Mouse (Mus musculus): ENCODE measurements around the gene Cyp39a1. TPM values are rescaled to one million over a fixed set of nuclear protein-coding genes. Genes with fewer than 3 reads are reported as not detected.

The Cyp39a1 gene
- total RNA-seq (2021): 10 to 100 TPM in 1 of 2 experiments, 1 to 10 TPM in 1; 8.0 to 10.7 TPM

DNA sequence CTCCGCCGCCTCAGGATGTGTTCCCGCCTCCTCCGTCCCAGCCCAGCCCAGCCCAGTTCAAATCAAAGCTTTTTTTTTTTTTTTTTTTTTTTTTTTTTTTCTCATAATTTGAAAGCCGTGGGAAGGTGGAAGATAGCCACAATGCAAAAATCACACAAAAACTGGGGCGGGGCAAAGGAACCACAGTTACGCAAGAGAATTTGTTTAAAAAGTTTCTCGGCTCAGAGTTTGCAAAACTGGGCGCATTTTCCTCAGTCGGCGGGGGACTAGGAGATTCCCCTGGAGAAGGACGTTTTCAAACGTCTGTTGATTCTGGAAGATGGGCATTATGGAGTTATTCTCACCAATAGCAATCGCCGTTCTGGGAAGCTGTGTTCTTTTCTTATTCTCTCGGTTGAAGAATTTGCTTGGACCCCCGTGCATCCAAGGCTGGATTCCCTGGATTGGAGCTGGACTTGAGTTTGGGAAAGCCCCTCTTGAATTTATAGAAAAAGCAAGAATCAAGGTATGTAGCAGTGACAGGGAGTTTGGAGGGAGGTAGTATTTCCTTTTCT is at the start of gene Cyp39a1:
Cyp39a1 (plus strand) TSS at position 136 of the 554 bp plus-strand sequence.
- intact Hi-C loops (cut with DNase I): no loop called here
- DNase-seq: no peak

GRCm38 (mm10) chr17:43619156-43619555 is 48.1 kb upstream of the Cyp39a1 start:
- no peak for DNase-seq
- intact Hi-C loops (cut with DNase I): no loop called here

DNA sequence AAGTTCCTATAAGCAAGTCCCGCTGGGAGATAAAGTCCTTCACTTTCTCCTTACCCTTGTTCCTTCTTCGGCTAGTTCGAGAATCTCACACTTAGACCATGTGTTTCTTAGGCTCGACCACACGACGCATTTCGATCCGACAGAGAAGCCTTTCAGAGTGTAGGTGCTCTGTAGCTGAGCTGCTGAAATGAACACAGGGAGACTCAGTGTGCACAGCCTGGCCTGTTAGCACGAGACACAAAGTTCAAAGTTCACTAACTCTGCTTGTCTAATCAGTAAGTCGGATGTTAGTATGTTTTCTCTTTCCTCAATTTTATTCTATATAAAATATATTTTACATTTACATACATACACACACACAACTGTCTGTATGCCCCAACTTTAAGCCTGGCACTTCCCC is 45.1 kb upstream of the Cyp39a1 start:
- intact Hi-C loops (cut with DNase I): no loop called here
- no peak for DNase-seq

DNA sequence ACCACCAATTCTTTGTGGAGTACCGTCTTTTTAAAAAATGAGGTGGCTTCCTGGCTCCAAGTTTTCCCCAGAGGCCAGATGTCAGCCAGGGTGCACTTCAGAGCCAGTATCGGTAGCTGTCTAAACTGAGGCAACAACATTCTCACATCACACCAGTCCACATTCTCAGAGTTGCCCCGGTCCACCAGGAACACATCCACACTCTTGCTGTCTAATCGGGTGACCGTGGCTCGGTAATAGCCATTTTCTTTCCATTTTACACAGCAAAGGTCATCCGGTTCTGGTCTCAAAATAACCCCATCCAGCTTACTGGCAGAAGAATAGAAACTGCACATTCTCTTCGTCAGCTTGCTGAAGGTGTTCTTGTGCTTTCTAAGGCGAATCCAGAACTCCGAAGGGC is 39.0 kb upstream of the Cyp39a1 start:
- intact Hi-C loops (cut with DNase I): no loop called here
- no peak for DNase-seq

DNA sequence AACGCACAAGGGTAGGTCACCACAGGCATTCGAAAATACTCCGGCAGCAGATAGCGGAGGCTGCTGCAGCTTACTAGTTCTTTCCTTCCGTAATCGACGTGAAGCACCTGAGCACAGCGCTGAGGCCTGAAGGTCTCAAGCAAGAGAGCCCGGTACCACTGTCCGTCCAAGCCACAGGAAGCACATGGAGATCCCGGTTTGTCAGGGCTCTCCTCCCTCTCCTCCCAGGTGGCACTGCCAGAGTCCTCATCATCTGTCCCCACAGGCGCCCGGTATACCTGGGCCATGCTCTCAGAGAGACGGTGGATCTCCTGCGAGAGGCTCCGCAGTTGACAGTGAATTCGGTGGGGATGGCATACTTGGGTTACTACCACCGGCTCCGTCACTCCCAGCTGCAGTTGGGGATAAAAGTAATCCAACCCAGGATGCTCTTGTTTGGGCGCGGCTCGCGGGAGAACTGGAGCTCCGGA is 38.2 kb upstream of the Cyp39a1 start:
- no peak for DNase-seq
- intact Hi-C loops (cut with DNase I): no loop called here

DNA sequence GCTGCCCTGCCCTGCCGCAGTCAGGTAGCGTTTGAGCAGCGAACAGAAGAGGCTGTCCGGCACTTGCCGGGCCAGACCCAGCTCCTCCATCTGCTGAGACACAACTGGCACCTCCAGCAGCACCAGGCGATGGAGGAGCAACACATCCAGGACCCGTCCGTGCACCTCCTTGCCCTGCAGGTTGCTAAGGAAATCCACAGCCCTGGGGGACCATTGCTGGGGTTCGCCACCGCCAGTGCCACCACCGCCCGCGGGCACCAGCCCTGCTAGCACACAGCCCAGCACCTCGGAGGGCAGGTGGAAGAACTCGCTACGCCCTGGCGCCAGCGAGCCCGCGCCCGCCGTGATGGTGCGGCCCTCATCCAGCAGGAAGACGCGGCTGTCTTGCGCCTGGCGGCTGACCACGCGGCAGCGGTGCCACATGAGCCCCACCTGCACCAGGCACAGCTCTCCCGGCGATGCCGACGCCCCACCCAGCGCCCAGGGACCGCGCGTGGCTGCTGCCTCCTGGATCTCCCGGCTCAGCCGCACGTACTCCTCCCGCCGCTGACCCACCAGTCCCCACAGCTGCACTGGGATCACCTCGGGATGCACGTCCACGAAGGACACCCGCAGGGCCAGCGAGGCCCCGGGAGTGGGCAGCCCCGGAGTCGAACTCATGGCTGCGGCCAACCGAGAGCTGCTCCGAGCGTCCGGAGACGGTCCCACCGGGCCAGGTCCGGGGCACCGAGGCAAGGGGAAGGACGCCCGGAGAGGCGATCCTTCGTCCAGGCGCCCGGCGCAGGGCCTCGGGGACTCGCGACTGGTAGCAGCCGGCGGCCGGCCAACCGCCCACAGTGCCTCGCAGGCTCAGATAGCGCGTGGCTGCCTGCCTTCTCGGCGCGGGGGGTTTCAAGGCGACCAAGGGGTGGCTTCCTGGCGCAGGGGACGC is 37.5 kb upstream of the Cyp39a1 start, which contains the start of gene Tdrd6:
Tdrd6 (minus strand) TSS at position 804 of the 931 bp plus-strand sequence.
- DNase-seq: peak in 1 of 2 experiments; percentile 16
- intact Hi-C loops (cut with DNase I): no loop called here

GRCm38 (mm10) chr17:43630427-43630760 is 36.8 kb upstream of the Cyp39a1 start:
- no peak for DNase-seq
- intact Hi-C loops (cut with DNase I): no loop called here

DNA sequence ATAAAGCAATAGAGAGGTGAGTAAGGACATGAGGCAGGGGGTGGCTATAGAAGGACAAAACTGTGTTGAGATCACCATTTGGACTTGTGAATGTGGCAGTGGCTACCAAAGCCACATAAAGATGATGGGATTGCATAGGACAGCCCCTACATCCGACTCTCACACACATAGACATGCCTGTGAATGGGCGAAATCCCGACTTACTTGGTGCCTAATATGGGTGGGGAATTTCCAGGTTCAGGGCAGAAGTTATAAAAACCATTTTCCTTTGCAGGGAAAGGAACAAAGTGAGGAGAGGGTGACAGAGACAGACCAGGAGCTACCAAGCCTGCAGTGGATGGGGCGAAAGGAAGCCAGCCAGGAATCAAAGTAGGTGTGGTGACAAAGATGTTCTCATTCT is 30.1 kb upstream of the Cyp39a1 start:
- intact Hi-C loops (cut with DNase I): no loop called here
- DNase-seq: no peak

GRCm38 (mm10) chr17:43640825-43641224 is 26.4 kb upstream of the Cyp39a1 start:
- intact Hi-C loops (cut with DNase I): no loop called here

DNA sequence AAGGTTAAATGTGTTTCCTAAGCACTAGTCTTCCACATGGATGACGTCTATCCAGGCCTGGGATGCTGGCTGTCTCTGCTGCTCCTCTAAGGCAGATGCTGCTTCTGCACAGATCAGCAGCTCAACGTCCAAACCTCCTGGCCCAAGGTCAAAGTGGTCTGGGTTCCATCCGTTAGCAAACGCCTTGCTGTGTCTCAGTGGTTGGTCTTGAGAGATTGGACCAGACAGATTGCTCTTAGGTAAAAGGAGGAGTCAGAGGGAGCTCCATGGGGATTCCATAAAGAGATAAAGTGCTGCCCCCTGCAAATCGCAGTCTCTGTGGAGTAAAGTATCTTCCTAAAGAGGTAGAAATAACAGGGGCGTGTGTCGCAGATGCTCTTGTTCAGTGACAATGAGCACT is 24.0 kb upstream of the Cyp39a1 start:
- intact Hi-C loops (cut with DNase I): no loop called here
- no peak for DNase-seq

More at GRCm38 (mm10) chr17:43640825-43641224, 26.4 kb upstream of the Cyp39a1 start:
- DNase-seq: no peak

DNA sequence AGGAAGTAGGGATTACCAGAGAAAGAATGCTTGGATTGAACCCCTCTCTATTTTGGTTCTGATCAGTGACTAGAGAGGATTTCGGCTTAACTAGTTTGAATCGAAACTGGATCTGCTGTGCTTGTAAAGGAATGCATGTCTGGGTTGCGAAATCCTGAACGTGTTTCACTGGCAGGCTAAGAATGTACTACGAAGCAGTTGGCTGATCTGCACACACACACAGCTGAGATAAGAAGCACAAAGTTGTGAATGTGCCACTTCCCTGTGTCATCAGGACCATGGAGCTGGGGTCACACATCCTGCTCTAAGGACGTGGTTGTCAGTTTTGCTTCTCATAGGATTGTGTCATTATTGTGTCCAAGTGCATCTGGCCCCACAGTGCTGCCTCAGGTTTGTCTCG is 22.9 kb upstream of the Cyp39a1 start:
- peak in 1 of 2 experiments; percentile 8 for DNase-seq
- intact Hi-C loops (cut with DNase I): no loop called here

DNA sequence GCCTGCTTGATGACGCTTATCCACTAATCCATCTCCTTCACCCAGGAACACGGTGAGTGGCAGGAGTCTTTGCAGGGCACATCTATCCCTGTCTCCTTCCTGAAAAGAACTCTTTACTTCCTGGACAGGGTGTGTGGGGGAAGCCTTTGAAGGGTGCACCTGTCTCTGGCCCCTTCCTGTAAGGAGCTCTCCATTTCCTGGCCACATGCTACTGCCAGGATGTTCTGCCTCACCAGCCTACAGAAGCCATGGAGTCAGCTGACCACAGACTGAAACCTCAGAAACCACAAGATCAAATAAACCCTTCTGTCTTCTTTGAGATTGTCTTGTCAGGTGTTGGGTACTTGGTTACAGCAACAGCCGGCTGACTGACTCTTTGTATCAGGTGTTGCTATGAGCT is 22.1 kb upstream of the Cyp39a1 start:
- intact Hi-C loops (cut with DNase I): no loop called here
- no peak for DNase-seq

DNA sequence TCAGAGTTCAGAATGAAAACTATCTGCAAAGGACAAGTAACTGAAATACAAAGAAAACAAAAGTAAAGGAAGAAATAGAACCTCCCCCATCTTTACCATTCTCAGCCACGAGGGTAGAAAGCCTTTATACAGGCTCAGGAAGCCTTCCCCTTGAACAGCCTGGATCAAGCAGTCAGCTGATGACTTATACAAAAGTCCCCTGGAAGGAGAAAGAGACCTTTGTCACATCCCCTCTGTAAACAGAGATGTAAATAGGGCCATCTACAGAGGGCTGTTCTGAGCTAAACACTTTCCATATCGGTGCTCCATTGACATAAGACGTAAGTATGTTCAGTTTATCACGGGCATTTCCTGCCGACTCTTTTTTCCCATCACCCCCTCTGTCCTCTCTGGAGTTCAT is 20.3 kb upstream of the Cyp39a1 start:
- no peak for DNase-seq
- intact Hi-C loops (cut with DNase I): no loop called here

DNA sequence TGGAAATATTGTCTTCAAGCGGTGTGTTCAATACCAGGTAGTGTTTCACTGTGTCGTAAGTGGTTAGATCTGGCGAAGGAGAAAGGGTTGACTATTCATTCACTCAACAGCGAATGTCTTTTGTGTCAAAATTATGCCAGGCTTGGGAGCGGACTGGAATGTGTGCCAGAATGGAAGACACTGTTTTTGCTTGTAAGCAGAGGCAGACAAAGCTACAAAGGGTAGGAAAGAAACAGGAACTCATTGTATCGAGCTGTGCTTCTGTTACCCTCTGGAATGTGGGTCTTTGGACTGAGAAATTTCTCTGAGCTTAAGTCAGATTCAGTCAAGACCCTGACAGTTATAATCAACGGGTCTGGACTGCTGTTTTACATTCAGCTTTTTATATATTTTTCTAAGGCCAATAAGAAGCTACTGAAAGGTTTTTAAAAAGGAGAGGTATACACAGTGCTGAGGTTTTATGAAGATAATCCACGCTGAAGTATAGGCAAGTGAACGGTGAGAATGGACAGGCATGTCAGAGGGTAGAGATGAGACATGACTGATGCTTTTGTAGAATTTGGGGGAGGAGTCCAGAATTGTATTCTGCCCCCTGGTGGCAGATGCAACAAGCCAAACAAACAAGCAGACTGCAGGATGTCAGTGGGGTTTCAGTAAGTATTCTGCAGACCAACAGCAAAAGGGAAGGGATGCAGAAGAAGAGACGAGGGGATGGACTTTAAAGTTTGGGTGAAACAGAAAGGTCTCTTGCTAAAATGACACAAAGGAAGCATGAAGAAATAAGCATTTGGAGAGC is 17.4 kb upstream of the Cyp39a1 start:
- peak in 1 of 2 experiments; percentile 26 for DNase-seq
- intact Hi-C loops (cut with DNase I): no loop called here

- intact Hi-C loops (cut with DNase I): no loop called here
- no peak for DNase-seq
Observed at GRCm38 (mm10) chr17:43651314-43652046, 15.7 kb upstream of the Cyp39a1 start.

GRCm38 (mm10) chr17:43666576-43667289 is 492 bp upstream of the Cyp39a1 start, which contains the start of gene Slc25a27:
Slc25a27 (minus strand) TSS chr17:43667214.
- intact Hi-C loops (cut with DNase I): no loop called here
- DNase-seq: peak; percentile 92 to 94

DNA sequence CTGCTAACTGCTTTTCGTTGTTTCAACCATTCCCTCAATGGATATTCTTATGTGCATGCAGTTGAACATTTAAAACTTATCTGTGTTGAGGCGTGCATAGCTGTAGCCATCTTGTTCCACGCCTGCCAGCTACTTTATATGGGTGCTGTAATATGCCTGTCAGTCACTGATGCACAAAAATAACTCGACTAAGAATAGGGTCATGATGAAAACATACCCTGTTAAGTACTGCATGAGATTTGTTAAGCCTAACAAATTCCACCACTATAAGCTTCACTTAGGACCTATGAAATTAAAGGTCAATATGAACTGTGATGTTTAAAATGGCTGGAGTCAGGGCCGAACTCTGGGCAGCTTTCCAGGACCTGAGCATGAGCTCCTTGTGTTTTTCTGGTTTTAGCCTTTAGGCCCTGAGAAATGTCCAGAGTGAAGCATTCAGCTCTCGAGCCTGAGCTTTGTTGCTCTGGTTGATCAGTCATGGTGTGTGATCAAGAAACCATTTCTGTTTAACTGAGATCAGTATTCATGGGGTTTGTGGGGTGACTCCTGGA is 2.0 kb downstream of the Cyp39a1 start:
- intact Hi-C loops (cut with DNase I): no loop called here
- DNase-seq: peak; percentile 14 to 19

DNA sequence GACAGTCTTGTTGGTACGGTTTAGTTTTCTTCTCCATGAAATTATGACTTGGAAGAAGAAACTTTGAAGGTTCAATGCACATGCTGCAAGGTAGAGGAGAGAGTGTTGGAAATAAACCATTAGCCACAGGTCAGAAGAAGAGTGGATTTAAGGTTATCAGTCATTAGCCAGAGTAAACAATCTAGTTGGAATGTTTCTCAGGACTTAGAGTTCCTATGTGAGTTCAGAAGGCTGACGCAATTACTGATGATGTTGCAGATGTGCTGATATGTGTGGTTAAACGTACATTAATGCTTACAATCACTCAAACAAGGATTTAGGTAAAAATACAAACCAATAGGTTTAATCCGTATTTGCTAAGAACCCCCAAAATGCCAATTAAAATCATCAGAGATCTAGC is 4.7 kb downstream of the Cyp39a1 start:
- no peak for DNase-seq
- intact Hi-C loops (cut with DNase I): no loop called here

GRCm38 (mm10) chr17:43675228-43675627 is 8.0 kb downstream of the Cyp39a1 start:
- peak; percentile 22 to 27 for DNase-seq
- intact Hi-C loops (cut with DNase I): no loop called here

Data from heart, postnatal 10 days (tissue).